Mouse (Mus musculus): ENCODE results near the gene Klhl24.

- TF ChIP-seq CTCF (IDR thresholded peaks at IDR 0.05; ENCODE audit: low read depth): no peak
- no peak for TF ChIP-seq EP300 (IDR thresholded peaks at IDR 0.05; ENCODE audit: low read depth)
These were observed 71.7 kb downstream of the Klhl24 start for GRCm38 (mm10) chr16:20169071-20169470.
